Mouse (Mus musculus): ENCODE data around the gene Tbc1d8. TPM values are rescaled to one million over a fixed set of nuclear protein-coding genes. Genes with fewer than 3 reads are reported as not detected.

The Tbc1d8 gene
- polyA plus RNA-seq, 1 experiment from 2014 or later = 5.3 TPM

- H3K4me2 ChIP-seq (ENCODE audit: low read depth, severe bottlenecking) = no peak overlapping the region
- no peaks in the 10 kb centered on the region for H3K27me3 ChIP-seq (ENCODE audit: control insufficient read depth, insufficient read depth, low read length)
- H3K9ac ChIP-seq (ENCODE audit: low read length) = no peak overlapping the region
- no peaks in the 10 kb centered on the region for H3K9me3 ChIP-seq (ENCODE audit: control insufficient read depth, low read length)
- H3K27ac ChIP-seq (replicated peaks; ENCODE audit: low read depth, low read length) = no peak overlapping the region
- ATAC-seq (ENCODE audit: insufficient number of reproducible peaks, low FRiP score, low TSS enrichment, low read depth) = no peak
- WGBS = 91% methylated on average over 13 of the region's 13 CpGs
- no peaks in the 10 kb centered on the region for H3K36me3 ChIP-seq (ENCODE audit: control insufficient read depth, insufficient read depth, low read length)
- no peak overlapping the region for H3K4me3 ChIP-seq (ENCODE audit: low read depth, low read length)
- DNase-seq (ENCODE audit: low spot score) = no peak
- H3K4me1 ChIP-seq (ENCODE audit: control insufficient read depth, insufficient read depth, low read length) = no peaks in the 10 kb centered on the region
These were observed 20.4 kb downstream of the Tbc1d8 start for GRCm38 (mm10) chr1:39457887-39458874.

GRCm38 (mm10) chr1:39456421-39456853 lies 22.1 kb downstream of the Tbc1d8 start:
- no peak overlapping the region for H3K4me3 ChIP-seq (ENCODE audit: low read depth, low read length)
- no peak overlapping the region for H3K27ac ChIP-seq (replicated peaks; ENCODE audit: low read depth, low read length)
- no peak overlapping the region for H3K9ac ChIP-seq (ENCODE audit: low read length)
- ATAC-seq (ENCODE audit: insufficient number of reproducible peaks, low FRiP score, low TSS enrichment, low read depth) (no peak), DNase-seq (ENCODE audit: low spot score) (no peak)
- no peaks in the 10 kb centered on the region for H3K27me3 ChIP-seq (ENCODE audit: control insufficient read depth, insufficient read depth, low read length)
- H3K4me1 ChIP-seq (ENCODE audit: control insufficient read depth, insufficient read depth, low read length) = no peaks in the 10 kb centered on the region
- H3K36me3 ChIP-seq (ENCODE audit: control insufficient read depth, insufficient read depth, low read length) = no peaks in the 10 kb centered on the region
- no peak overlapping the region for H3K4me2 ChIP-seq (ENCODE audit: low read depth, severe bottlenecking)
- 66% methylated on average over 5 of the region's 5 CpGs for WGBS
- H3K9me3 ChIP-seq (ENCODE audit: control insufficient read depth, low read length) = no peaks in the 10 kb centered on the region

- Histone ChIP-seq H3K9ac (ENCODE audit: low read length) (no peak overlapping the region), H3K4me3 (ENCODE audit: low read depth, low read length) (no peak overlapping the region), H3K36me3 (ENCODE audit: control insufficient read depth, insufficient read depth, low read length) (no peaks in the 10 kb centered on the region), H3K4me1 (ENCODE audit: control insufficient read depth, insufficient read depth, low read length) (no peaks in the 10 kb centered on the region), H3K27ac (replicated peaks; ENCODE audit: low read depth, low read length) (no peak overlapping the region), H3K27me3 (ENCODE audit: control insufficient read depth, insufficient read depth, low read length) (no peaks in the 10 kb centered on the region), H3K4me2 (ENCODE audit: low read depth, severe bottlenecking) (no peak overlapping the region), H3K9me3 (ENCODE audit: control insufficient read depth, low read length) (no peaks in the 10 kb centered on the region)
- 87% methylated on average over 23 of the region's 23 CpGs for WGBS
- DNase-seq (ENCODE audit: low spot score) (no peak), ATAC-seq (ENCODE audit: insufficient number of reproducible peaks, low FRiP score, low TSS enrichment, low read depth) (no peak)
These were observed 23.1 kb downstream of the Tbc1d8 start for GRCm38 (mm10) chr1:39455350-39456023.

DNA sequence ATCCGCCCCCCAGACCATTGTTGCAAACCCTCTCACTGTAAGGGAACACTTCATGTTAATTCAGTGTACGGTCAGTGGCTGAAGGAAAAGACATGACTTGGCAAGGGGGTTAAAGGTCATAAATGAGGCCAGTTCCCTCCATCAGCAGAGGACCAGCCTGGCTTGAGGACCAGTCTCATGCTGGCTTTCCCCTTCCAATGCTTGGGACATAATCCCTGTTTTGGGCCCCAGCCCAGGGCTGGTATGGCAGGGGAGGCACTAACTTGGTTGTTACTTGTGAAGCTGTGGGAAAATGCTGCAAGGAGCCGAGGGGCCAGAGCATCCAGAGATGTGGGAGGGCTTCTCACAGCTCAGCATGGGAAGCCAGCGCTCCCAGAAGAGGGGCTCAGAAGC lies 23.8 kb downstream of the Tbc1d8 start:
- Histone ChIP-seq H3K4me1 (ENCODE audit: control insufficient read depth, insufficient read depth, low read length) (peaks cover 4% of the 10 kb centered on the region), H3K9me3 (ENCODE audit: control insufficient read depth, low read length) (no peaks in the 10 kb centered on the region), H3K9ac (ENCODE audit: low read length) (no peak overlapping the region), H3K27me3 (ENCODE audit: control insufficient read depth, insufficient read depth, low read length) (no peaks in the 10 kb centered on the region), H3K4me3 (ENCODE audit: low read depth, low read length) (no peak overlapping the region), H3K27ac (replicated peaks; ENCODE audit: low read depth, low read length) (no peak overlapping the region), H3K4me2 (ENCODE audit: low read depth, severe bottlenecking) (no peak overlapping the region), H3K36me3 (ENCODE audit: control insufficient read depth, insufficient read depth, low read length) (no peaks in the 10 kb centered on the region)
- 64% methylated on average over 4 of the region's 4 CpGs for WGBS
- DNase-seq (ENCODE audit: low spot score) (no peak), ATAC-seq (ENCODE audit: insufficient number of reproducible peaks, low FRiP score, low TSS enrichment, low read depth) (no peak)

DNA sequence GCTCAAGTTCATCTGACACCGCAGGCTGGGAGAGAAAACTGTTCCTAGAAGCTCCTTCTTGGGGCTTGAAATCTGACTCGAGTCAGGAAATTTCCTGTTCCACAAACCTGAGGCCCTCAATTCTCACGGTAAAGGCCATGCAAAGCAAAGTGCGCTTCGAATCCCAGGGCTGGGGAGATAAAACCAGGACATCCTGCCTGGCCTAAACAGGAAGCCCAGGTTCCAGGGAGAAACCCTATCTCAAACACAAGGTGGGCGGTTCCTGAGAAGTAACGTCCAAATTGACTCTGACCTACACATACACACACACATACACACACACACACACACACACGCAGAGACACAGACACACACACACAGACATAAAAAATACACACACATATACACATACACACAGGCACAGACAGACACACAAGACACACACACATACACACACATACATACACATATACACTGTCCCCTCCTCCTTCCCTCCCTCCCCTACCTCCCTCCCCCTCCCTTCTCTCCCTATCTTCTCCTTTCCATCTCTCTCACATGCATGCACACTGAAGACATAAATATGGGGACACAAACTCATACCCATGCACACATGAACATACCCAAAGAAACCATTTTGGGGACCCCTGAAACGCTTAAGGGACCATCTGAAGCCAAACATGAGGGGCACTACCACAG lies 24.3 kb downstream of the Tbc1d8 start:
- no peaks in the 10 kb centered on the region for H3K36me3 ChIP-seq (ENCODE audit: control insufficient read depth, insufficient read depth, low read length)
- H3K9me3 ChIP-seq (ENCODE audit: control insufficient read depth, low read length) = no peaks in the 10 kb centered on the region
- DNase-seq (ENCODE audit: low spot score) (no peak), ATAC-seq (ENCODE audit: insufficient number of reproducible peaks, low FRiP score, low TSS enrichment, low read depth) (no peak)
- H3K9ac ChIP-seq (ENCODE audit: low read length) = no peak overlapping the region
- H3K27ac ChIP-seq (replicated peaks; ENCODE audit: low read depth, low read length) = no peak overlapping the region
- H3K4me3 ChIP-seq (ENCODE audit: low read depth, low read length) = no peak overlapping the region
- 90% methylated on average over 9 of the region's 9 CpGs for WGBS
- H3K4me1 ChIP-seq (ENCODE audit: control insufficient read depth, insufficient read depth, low read length) = peaks cover 9% of the 10 kb centered on the region
- H3K27me3 ChIP-seq (ENCODE audit: control insufficient read depth, insufficient read depth, low read length) = no peaks in the 10 kb centered on the region
- H3K4me2 ChIP-seq (ENCODE audit: low read depth, severe bottlenecking) = no peak overlapping the region

DNA sequence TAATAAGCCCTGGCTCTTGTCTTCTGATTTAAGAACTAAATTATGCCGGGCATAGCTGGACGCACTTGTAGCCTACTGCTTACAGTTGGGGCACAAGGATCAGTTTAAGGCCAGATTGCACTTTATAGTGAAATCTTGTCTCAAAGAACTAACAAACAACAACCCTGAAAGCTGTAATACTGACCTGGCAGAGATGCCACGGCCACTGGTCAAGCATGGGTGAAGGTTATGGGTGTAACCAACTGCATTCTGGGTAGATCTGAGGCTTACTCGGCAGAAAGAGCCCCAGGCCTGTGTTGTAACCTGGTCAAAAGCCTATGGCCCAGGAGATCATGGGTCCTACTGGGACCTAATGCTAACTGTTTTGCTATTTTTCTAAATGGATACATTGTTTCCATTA lies 26.4 kb downstream of the Tbc1d8 start:
- Histone ChIP-seq H3K4me1 (ENCODE audit: control insufficient read depth, insufficient read depth, low read length) (peaks cover 9% of the 10 kb centered on the region), H3K27ac (replicated peaks; ENCODE audit: low read depth, low read length) (no peak overlapping the region), H3K36me3 (ENCODE audit: control insufficient read depth, insufficient read depth, low read length) (no peaks in the 10 kb centered on the region), H3K27me3 (ENCODE audit: control insufficient read depth, insufficient read depth, low read length) (no peaks in the 10 kb centered on the region), H3K4me3 (ENCODE audit: low read depth, low read length) (no peak overlapping the region), H3K9ac (ENCODE audit: low read length) (no peak overlapping the region), H3K9me3 (ENCODE audit: control insufficient read depth, low read length) (no peaks in the 10 kb centered on the region), H3K4me2 (ENCODE audit: low read depth, severe bottlenecking) (no peak overlapping the region)
- no peak for DNase-seq (ENCODE audit: low spot score)
- 89% methylated on average over 4 of the region's 4 CpGs for WGBS
- ATAC-seq (ENCODE audit: insufficient number of reproducible peaks, low FRiP score, low TSS enrichment, low read depth) = no peak

DNA sequence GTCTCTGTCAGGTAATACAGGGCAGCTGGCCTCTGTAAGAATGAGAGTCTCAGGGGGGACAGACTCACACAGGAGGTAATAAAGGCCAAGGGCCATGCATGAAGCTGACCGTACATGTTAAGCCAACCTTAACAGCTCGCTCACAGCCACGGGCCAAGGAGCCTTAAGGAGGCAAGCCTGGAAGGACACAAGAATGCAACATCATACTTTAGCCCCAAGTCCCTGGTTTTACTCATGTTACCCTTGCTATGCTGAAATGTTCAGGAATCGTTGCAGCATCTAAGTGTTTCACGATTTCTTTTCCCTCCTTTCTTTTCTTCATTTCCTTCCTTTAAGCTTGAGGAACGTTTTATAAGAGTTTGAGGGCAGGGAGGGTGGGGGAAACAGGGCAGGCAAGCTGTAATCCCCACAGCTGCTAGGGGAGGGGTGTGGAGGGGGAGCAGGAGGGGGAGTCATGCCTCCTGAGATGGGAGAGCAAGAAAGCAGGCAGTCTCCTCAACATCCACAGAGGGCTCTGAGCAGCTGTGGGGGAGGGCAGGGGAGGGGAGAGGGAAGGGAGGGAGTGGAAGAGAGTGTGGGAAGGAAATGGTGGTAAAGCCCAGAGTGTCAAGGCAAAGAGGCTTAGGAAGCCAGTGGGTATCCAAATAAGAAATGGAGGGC lies 28.4 kb downstream of the Tbc1d8 start:
- Histone ChIP-seq H3K9me3 (ENCODE audit: control insufficient read depth, low read length) (no peaks in the 10 kb centered on the region), H3K9ac (ENCODE audit: low read length) (no peak overlapping the region), H3K36me3 (ENCODE audit: control insufficient read depth, insufficient read depth, low read length) (no peaks in the 10 kb centered on the region), H3K27ac (replicated peaks; ENCODE audit: low read depth, low read length) (no peak overlapping the region), H3K27me3 (ENCODE audit: control insufficient read depth, insufficient read depth, low read length) (no peaks in the 10 kb centered on the region), H3K4me3 (ENCODE audit: low read depth, low read length) (no peak overlapping the region), H3K4me2 (ENCODE audit: low read depth, severe bottlenecking) (no peak overlapping the region), H3K4me1 (ENCODE audit: control insufficient read depth, insufficient read depth, low read length) (peaks cover 12% of the 10 kb centered on the region)
- DNase-seq (ENCODE audit: low spot score) = peak; percentile 36
- 58% methylated on average over 6 of the region's 6 CpGs for WGBS
- no peak for ATAC-seq (ENCODE audit: insufficient number of reproducible peaks, low FRiP score, low TSS enrichment, low read depth)

DNA sequence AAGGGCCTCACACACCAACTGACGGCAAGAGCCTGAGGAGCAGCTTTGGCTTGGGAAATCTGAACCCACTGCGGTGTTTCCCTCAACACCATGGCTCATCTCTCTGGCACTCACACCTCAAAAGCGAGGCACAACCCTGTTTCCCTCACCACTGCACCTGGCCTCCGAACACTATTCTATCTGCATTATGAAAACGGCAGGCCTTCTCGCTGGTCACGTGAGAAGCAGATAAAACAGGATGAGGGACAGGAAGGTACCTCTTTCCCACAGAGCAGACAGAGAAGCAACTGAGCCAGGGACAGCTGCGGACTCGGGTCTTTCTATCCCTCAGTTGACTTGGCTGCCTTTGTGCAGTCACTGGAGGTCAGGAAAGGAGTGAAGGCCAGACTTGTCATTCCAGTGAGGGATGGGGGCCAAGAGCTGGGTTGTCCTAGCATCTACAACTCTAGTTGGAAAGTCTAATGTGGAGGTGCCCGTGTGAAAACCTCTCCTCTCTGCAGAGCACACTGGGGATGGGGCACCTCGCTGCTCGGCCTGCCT lies 29.2 kb downstream of the Tbc1d8 start:
- no peaks in the 10 kb centered on the region for H3K36me3 ChIP-seq (ENCODE audit: control insufficient read depth, insufficient read depth, low read length)
- no peak overlapping the region for H3K9ac ChIP-seq (ENCODE audit: low read length)
- DNase-seq (ENCODE audit: low spot score) = no peak
- no peaks in the 10 kb centered on the region for H3K27me3 ChIP-seq (ENCODE audit: control insufficient read depth, insufficient read depth, low read length)
- ATAC-seq (ENCODE audit: insufficient number of reproducible peaks, low FRiP score, low TSS enrichment, low read depth) = no peak
- H3K4me2 ChIP-seq (ENCODE audit: low read depth, severe bottlenecking) = no peak overlapping the region
- no peaks in the 10 kb centered on the region for H3K9me3 ChIP-seq (ENCODE audit: control insufficient read depth, low read length)
- H3K27ac ChIP-seq (replicated peaks; ENCODE audit: low read depth, low read length) = no peak overlapping the region
- H3K4me1 ChIP-seq (ENCODE audit: control insufficient read depth, insufficient read depth, low read length) = peaks cover 12% of the 10 kb centered on the region
- H3K4me3 ChIP-seq (ENCODE audit: low read depth, low read length) = no peak overlapping the region
- 91% methylated on average over 12 of the region's 12 CpGs for WGBS

Data from limb, embryonic 11.5 days (tissue).